Mouse (Mus musculus) embryonic fibroblast, embryonic 13.5 days (primary cell): ENCODE measurements at regions not wholly inside any gene's neighbourhood (a gene's known extent, or its start where the extent isn't known, plus 50 kb on each side); places are given as distances from the start of the nearest gene placed in this dataset.

ENCODE experiments used
- CTCF ChIP-seq: IDR thresholded peaks from 2 replicates; pipeline ENCODE4 v1.5.1; 2011; ENCODE audit warnings: mild to moderate bottlenecking, control low read depth, low read length, moderate library complexity, borderline replicate concordance; ENCODE audit not compliant: insufficient read depth
- POLR2A ChIP-seq: IDR thresholded peaks from 2 replicates; pipeline ENCODE4 v1.6.1; 2011; ENCODE audit warnings: low read depth, mild to moderate bottlenecking, control low read depth, low read length, moderate library complexity

DNA sequence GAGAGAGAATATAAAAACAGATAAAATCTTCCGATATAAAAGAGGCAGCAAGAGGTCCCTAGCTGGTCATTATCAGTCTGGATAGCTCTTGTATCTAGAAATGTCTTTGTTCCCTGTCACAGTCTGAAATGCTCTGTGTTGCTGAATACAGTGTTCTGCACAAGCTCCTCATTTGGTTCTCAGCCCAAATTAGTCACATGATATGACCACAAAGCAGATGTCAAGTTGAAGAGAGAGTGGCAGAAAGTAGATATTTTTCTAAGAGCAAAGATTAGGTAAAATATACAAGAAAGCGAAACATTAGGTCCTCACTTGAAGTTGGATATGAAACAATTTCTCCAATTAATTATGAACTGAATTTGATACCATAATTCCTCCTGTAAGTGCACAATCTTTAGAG, 101.8 kb upstream of the Speer4f2 start:
- TF ChIP-seq CTCF: no peak
- no peak for TF ChIP-seq POLR2A
